In the genomic region with DNA sequence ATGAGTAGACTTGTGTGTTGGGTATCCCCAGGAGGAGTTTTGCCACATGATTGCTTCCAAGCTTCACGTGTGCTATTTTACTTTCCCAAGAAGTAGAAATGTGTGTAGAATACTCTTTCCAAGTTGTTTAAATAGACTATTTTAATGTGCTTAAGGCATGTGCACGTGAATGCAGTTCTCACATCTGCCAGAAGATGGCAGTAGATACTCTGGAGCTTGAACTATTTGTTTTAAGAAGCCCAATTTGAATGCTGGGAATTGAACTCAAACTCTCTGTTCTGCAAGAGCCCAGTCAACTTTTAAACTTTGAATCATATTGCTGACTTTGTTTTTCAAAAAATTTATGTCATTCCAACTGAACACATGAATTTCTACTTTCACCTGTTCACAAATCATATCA, we compare ENCODE assay signal across 9 mouse cellular contexts.
DNase-seq lines count a peak whose midpoint lies in the region; ATAC-seq lines count a peak whose summit lies in the region.
"Had no signal": no experiment of that assay in that cellular context is flagged by ENCODE, and none has a peak within 500 bp of the region (broad histone marks: within the 10 kb centered on the region; RNA-seq: fewer than 3 reads in every experiment).

No protein-coding gene starts in this region.

- no peak overlapping the region for H3K27ac ChIP-seq in liver, embryonic 11.5 days (ENCODE audit: low read depth, low read length)
- H3K27ac ChIP-seq in limb, embryonic 10.5 days = no peak overlapping the region
- H3K27ac ChIP-seq: hindbrain, embryonic 15.5 days had no signal

- no peaks in the 10 kb centered on the region for H3K4me1 ChIP-seq in liver, embryonic 11.5 days (replicated peaks; ENCODE audit: control insufficient read depth, insufficient read depth, low read length)
- H3K4me1 ChIP-seq in limb, embryonic 10.5 days = no peaks in the 10 kb centered on the region
- H3K4me1 ChIP-seq: hindbrain, embryonic 15.5 days had no signal

- no peaks in the 10 kb centered on the region for H3K27me3 ChIP-seq in liver, embryonic 11.5 days (replicated peaks; ENCODE audit: control insufficient read depth, insufficient read depth, low read length)
- H3K27me3 ChIP-seq in limb, embryonic 10.5 days (ENCODE audit: low read depth, poor library complexity, severe bottlenecking) = no peaks in the 10 kb centered on the region
- H3K27me3 ChIP-seq: hindbrain, embryonic 15.5 days had no signal

- H3K4me3 ChIP-seq in liver, embryonic 11.5 days (ENCODE audit: low read depth, low read length) = no peak overlapping the region
- no peak overlapping the region for H3K4me3 ChIP-seq in limb, embryonic 10.5 days
- H3K4me3 ChIP-seq: hindbrain, embryonic 15.5 days had no signal

- H3K4me2 ChIP-seq in liver, embryonic 11.5 days = no peak overlapping the region
- H3K4me2 ChIP-seq: hindbrain, embryonic 15.5 days had no signal

- H3K9ac ChIP-seq in liver, embryonic 11.5 days (ENCODE audit: low read depth, low read length) = no peak overlapping the region
- H3K9ac ChIP-seq: hindbrain, embryonic 15.5 days had no signal

- peak; percentile 10 for DNase-seq in cerebellum, adult 8-10 months
- no peak for DNase-seq in cerebellum, adult 11 months
- DNase-seq in liver = peak; percentile 9
- no peak for DNase-seq in liver, embryonic 11.5 days (ENCODE audit: low spot score)
- DNase-seq in R1 (ENCODE audit: low read depth, low spot score) = peak; percentile 60
- DNase-seq in embryo, embryonic 9.5 days (ENCODE audit: extremely low spot score) = peak; percentile 55
- peak; percentile 42 for DNase-seq in limb, embryonic 10.5 days (ENCODE audit: low spot score)
- peak; percentile 3 for DNase-seq in testis, postnatal 14 days (ENCODE audit: low spot score)

- 7% methylated on average over 2 of the region's 2 CpGs for WGBS in liver, embryonic 11.5 days
- WGBS in limb, embryonic 10.5 days = 10% methylated on average over 2 of the region's 2 CpGs

- no peak for ATAC-seq in liver, embryonic 11.5 days (replicated peaks; ENCODE audit: low FRiP score)

- no peaks in the 10 kb centered on the region for H3K36me3 ChIP-seq in liver, embryonic 11.5 days (ENCODE audit: control insufficient read depth, insufficient read depth, low read length)
- no peaks in the 10 kb centered on the region for H3K36me3 ChIP-seq in limb, embryonic 10.5 days
- H3K36me3 ChIP-seq: hindbrain, embryonic 15.5 days had no signal

- no peaks in the 10 kb centered on the region for H3K9me3 ChIP-seq in liver, embryonic 11.5 days (ENCODE audit: control insufficient read depth, low read length)
- H3K9me3 ChIP-seq in limb, embryonic 10.5 days (replicated peaks) = no peaks in the 10 kb centered on the region
- H3K9me3 ChIP-seq: hindbrain, embryonic 15.5 days had no signal

Comparison
In these comparisons a context has a peak if more than half of its experiments do, and no peak if none do; other contexts are left out.
1. DNase-seq: peak in cerebellum, adult 8-10 months (single experiment), liver (single experiment), R1 (single experiment), embryo, embryonic 9.5 days (single experiment), limb, embryonic 10.5 days (single experiment) and testis, postnatal 14 days (single experiment); none in cerebellum, adult 11 months (single experiment) and liver, embryonic 11.5 days (single experiment).